Mouse (Mus musculus): Measurements from ENCODE around the gene Wdr59. TPM values are rescaled to one million over a fixed set of nuclear protein-coding genes. Genes with fewer than 3 reads are reported as not detected.
A peak's percentile ranks its signal among the peaks of the same experiment; 100 is the strongest.

The Wdr59 gene
- polyA plus RNA-seq, 1 experiment = not detected

DNA sequence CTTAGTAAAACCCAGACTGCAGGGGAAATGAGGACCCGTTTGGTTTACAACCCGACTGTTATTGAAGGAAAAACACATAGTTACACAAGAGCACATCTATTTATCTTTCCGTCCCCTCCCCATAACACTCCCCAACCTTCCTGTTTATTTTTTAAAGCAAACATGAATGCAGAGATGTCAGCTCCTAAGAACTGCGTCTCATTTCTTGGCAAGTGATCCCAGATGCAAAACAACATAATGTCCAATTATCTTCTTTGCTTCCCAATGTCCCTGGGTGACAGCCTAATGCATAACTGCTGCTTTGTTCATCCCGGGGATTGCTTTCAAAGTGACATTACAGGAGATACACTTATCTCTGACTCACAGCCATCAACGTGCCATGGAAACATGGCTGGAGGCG lies 30.7 kb downstream of the Wdr59 start:
- no peak overlapping the region for H3K4me3 ChIP-seq (ENCODE audit: insufficient read depth, low read depth, low read length)
- WGBS = 23% methylated on average over 7 of the region's 7 CpGs
- TF ChIP-seq CTCF (IDR thresholded peaks at IDR 0.05; ENCODE audit: insufficient read depth, low read depth, low read length) (no peak), POLR2A (IDR thresholded peaks at IDR 0.05; ENCODE audit: insufficient read depth, low read depth, low read length) (no peak)
- peak overlapping the region; percentile 83 for H3K27ac ChIP-seq (ENCODE audit: insufficient read depth, low read depth, low read length)
- peaks cover 14% of the 10 kb centered on the region for H3K4me1 ChIP-seq (ENCODE audit: control insufficient read depth, insufficient read depth, low read length)

DNA sequence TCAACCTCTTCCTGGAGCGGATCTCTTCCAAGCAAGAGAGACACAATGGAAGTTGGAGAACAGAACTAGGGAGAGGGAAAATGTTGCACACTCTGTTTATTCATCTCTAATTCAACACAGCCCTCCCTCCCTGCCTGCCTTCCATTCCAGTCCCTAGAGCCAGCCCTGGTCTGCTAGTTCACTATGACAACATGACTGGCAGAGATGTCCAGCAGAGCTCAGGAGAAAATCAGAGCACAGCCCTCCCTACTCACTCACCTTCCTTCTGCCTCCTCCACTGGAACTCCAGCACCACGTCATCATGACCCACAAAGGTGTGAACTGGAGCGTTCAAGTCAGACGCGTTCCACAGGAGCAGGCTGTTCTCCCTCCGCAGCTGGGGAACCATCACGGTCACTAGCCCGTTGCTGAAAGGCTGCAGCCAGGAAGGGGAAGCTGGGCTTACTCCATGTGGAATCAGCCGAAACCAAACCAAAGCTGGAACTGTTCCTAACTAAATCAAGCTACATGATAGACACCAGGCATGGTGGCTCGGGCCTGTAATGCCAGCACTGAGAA lies 31.8 kb downstream of the Wdr59 start:
- TF ChIP-seq CTCF (IDR thresholded peaks at IDR 0.05; ENCODE audit: insufficient read depth, low read depth, low read length) (no peak), POLR2A (IDR thresholded peaks at IDR 0.05; ENCODE audit: insufficient read depth, low read depth, low read length) (no peak)
- 73% methylated on average over 10 of the region's 10 CpGs for WGBS
- Histone ChIP-seq H3K4me3 (ENCODE audit: insufficient read depth, low read depth, low read length) (no peak overlapping the region), H3K27ac (ENCODE audit: insufficient read depth, low read depth, low read length) (peak overlapping the region; percentile 87), H3K4me1 (ENCODE audit: control insufficient read depth, insufficient read depth, low read length) (peaks cover 14% of the 10 kb centered on the region)

- H3K4me1 ChIP-seq (ENCODE audit: control insufficient read depth, insufficient read depth, low read length) = no peaks in the 10 kb centered on the region
- no peak overlapping the region for H3K27ac ChIP-seq (ENCODE audit: insufficient read depth, low read depth, low read length)
- no peak for TF ChIP-seq POLR2A (IDR thresholded peaks at IDR 0.05; ENCODE audit: insufficient read depth, low read depth, low read length)
- no peak for TF ChIP-seq CTCF (IDR thresholded peaks at IDR 0.05; ENCODE audit: insufficient read depth, low read depth, low read length)
- H3K4me3 ChIP-seq (ENCODE audit: insufficient read depth, low read depth, low read length) = no peak overlapping the region
- 96% methylated on average over 8 of the region's 8 CpGs for WGBS
These were observed 41.2 kb downstream of the Wdr59 start for GRCm38 (mm10) chr8:111480691-111481090.

DNA sequence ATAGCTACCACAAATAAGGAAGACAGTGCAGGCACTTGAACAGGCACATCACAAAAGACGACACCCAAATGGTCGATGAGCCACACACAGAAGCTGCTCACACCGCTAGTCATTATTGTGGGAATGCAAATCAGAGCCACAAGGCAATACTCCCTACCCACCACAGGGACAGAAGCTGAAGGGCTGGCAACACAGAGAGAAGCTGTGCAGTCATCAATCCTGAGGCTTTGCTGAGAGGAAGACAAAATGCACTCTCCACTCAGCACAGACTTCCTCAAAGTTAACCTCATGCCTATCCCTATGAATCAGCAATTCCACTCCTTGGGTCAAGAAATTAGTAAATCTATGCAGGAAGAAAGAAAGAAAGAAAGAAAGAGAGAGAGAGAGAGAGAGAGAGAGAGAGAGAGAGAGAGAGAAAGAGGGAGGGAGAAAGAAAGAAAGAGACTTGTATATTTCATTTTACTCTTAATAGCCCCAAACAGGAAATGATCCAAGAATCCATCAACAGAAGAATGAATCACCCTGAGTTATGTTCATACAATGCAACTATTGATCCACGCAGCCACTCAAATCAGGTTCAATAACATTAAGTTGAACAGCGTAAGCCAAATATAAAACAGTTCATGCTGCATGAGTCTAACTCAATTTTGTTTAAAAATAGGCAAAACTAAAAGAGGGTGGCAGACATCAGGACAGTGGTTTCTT lies 44.0 kb downstream of the Wdr59 start:
- TF ChIP-seq CTCF (IDR thresholded peaks at IDR 0.05; ENCODE audit: insufficient read depth, low read depth, low read length) (no peak), POLR2A (IDR thresholded peaks at IDR 0.05; ENCODE audit: insufficient read depth, low read depth, low read length) (no peak)
- no peak overlapping the region for H3K27ac ChIP-seq (ENCODE audit: insufficient read depth, low read depth, low read length)
- no peaks in the 10 kb centered on the region for H3K4me1 ChIP-seq (ENCODE audit: control insufficient read depth, insufficient read depth, low read length)
- H3K4me3 ChIP-seq (ENCODE audit: insufficient read depth, low read depth, low read length) = no peak overlapping the region
- WGBS = 67% methylated on average over 5 of the region's 5 CpGs

DNA sequence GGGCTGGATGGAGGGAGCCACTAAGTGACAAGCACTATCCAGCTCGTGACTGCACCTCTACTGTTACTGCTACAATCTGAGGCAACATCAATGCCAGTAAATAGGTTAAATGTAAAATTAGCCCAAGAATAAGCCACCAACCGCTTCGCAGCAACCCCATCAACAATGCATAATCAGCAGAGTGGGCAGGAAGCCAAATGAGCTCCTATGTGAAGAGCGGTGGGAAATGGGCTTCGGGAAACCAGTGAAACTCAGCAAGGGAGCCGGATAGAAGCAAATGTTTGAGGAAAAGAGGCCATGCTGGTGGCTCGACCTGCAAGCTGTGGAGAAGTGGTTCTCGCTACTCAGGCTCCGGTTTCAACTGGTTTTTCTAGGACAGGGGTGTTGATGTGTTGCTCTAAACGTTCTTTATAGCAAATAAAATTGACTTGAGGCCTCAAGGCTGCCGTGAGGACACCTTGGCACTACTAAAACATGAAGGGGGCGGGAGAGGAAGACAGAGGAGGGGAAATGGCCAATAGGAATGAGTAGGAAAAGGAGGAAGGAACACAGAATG lies 50.3 kb downstream of the Wdr59 start:
- peaks cover 20% of the 10 kb centered on the region for H3K4me1 ChIP-seq (ENCODE audit: control insufficient read depth, insufficient read depth, low read length)
- no peak for TF ChIP-seq POLR2A (IDR thresholded peaks at IDR 0.05; ENCODE audit: insufficient read depth, low read depth, low read length)
- no peak for TF ChIP-seq CTCF (IDR thresholded peaks at IDR 0.05; ENCODE audit: insufficient read depth, low read depth, low read length)
- 42% methylated on average over 12 of the region's 12 CpGs for whole genome bisulfite sequencing
- H3K4me3 ChIP-seq (ENCODE audit: insufficient read depth, low read depth, low read length) = no peak overlapping the region
- H3K27ac ChIP-seq (ENCODE audit: insufficient read depth, low read depth, low read length) = no peak overlapping the region; the same call in 1 of the 2 replicates

GRCm38 (mm10) chr8:111469013-111469412 lies 52.9 kb downstream of the Wdr59 start:
- H3K4me1 ChIP-seq (ENCODE audit: control insufficient read depth, insufficient read depth, low read length) = peaks cover 20% of the 10 kb centered on the region
- WGBS = 21% methylated on average over 6 of the region's 6 CpGs
- no peak overlapping the region for H3K4me3 ChIP-seq (ENCODE audit: insufficient read depth, low read depth, low read length)
- TF ChIP-seq CTCF (IDR thresholded peaks at IDR 0.05; ENCODE audit: insufficient read depth, low read depth, low read length) = no peak
- TF ChIP-seq POLR2A (IDR thresholded peaks at IDR 0.05; ENCODE audit: insufficient read depth, low read depth, low read length) = no peak
- H3K27ac ChIP-seq (ENCODE audit: insufficient read depth, low read depth, low read length) = peak overlapping the region; percentile 36; the same call in 1 of the 2 replicates

DNA sequence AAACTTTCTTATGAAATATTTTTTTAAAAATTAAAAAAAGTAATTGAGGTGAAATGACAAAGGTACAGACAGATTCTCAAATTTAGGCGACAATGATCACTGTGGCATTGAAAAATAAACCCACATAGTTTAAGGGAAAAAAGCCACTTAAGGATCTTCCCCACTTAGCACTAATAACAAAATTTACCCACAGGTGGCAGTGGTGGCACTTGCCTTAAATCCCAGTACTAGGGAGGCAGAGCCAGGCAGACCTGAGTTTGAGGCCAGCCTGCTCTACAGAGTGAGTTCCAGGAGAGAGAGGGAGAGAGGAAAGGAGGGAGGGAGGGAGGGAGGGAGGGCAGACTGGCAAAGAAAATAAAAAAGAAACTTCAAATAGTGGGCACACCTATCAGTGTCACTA lies 56.6 kb downstream of the Wdr59 start:
- no peak for TF ChIP-seq POLR2A (IDR thresholded peaks at IDR 0.05; ENCODE audit: insufficient read depth, low read depth, low read length)
- no peak for TF ChIP-seq CTCF (IDR thresholded peaks at IDR 0.05; ENCODE audit: insufficient read depth, low read depth, low read length)
- H3K4me1 ChIP-seq (ENCODE audit: control insufficient read depth, insufficient read depth, low read length) = peaks cover 6% of the 10 kb centered on the region; the same call in 1 of the 2 replicates
- no peak overlapping the region for H3K27ac ChIP-seq (ENCODE audit: insufficient read depth, low read depth, low read length)
- H3K4me3 ChIP-seq (ENCODE audit: insufficient read depth, low read depth, low read length) = no peak overlapping the region
- WGBS = 100% methylated on average over 1 of the region's 1 CpGs

DNA sequence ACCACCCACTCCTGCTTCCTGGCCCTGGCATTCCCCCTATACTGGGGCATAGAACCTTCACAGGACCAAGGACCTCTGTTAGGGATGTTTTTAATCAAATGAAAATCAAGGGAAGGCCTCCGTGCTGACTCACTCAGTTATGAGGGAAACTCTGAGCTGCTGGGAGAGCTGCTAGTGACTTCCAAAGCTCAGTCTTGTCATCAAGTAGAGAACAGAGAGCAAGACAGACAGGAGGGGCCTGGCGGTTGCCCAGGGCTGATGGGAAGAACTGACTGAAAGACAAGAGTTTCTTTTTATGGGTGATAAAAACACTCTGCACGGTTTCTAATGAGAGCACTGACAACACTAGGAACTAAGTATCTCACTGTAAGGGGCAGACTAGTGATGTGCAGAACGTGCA lies 57.4 kb downstream of the Wdr59 start:
- Histone ChIP-seq H3K27ac (ENCODE audit: insufficient read depth, low read depth, low read length) (no peak overlapping the region), H3K4me1 (ENCODE audit: control insufficient read depth, insufficient read depth, low read length) (peaks cover 6% of the 10 kb centered on the region; the same call in 1 of the 2 replicates), H3K4me3 (ENCODE audit: insufficient read depth, low read depth, low read length) (no peak overlapping the region)
- no peak for TF ChIP-seq CTCF (IDR thresholded peaks at IDR 0.05; ENCODE audit: insufficient read depth, low read depth, low read length)
- TF ChIP-seq POLR2A (IDR thresholded peaks at IDR 0.05; ENCODE audit: insufficient read depth, low read depth, low read length) = no peak
- 59% methylated on average over 4 of the region's 4 CpGs for WGBS

DNA sequence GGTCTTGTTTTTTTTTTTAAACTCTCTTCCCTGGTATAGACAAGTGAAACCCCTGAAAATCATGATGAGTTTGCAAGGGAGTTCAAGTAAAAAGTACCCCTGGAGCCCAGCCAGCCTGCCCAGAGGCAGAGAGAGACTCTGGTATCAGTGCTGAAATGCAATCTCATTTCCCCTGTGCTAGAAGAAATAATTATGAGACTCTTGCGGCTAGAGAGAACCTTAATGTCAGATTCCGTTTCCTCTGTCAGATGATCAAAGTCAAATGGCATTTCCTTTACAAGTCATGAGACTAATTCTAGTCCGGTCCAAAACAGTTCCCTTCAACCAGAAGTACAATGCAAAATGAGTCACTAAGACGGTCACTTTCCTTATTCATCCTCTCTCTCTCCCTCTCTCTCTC lies 72.2 kb downstream of the Wdr59 start:
- TF ChIP-seq CTCF (IDR thresholded peaks at IDR 0.05; ENCODE audit: insufficient read depth, low read depth, low read length) (no peak), POLR2A (IDR thresholded peaks at IDR 0.05; ENCODE audit: insufficient read depth, low read depth, low read length) (no peak)
- no peaks in the 10 kb centered on the region for H3K4me1 ChIP-seq (ENCODE audit: control insufficient read depth, insufficient read depth, low read length)
- 71% methylated on average over 4 of the region's 4 CpGs for WGBS
- H3K27ac ChIP-seq (ENCODE audit: insufficient read depth, low read depth, low read length) = no peak overlapping the region
- no peak overlapping the region for H3K4me3 ChIP-seq (ENCODE audit: insufficient read depth, low read depth, low read length)
